Mouse (Mus musculus) G1E (cell line): Measurements from ENCODE around the gene Bard1. TPM values are rescaled to one million over a fixed set of nuclear protein-coding genes. Genes with fewer than 3 reads are reported as not detected.

Source experiments
- ATAC-seq: 2 replicates; pipeline ENCODE4 v1.8.0; 2016; ENCODE audit warnings: mild to moderate bottlenecking; ENCODE audit not compliant: insufficient number of reproducible peaks, poor library complexity, low FRiP score, severe bottlenecking; ENCODE audit errors: extremely low read depth
- DNase-seq: peaks from one replicate; pipeline ENCODE4 v3.0.0; 2012; ENCODE audit warnings: low spot score
- H3K27me3 ChIP-seq: 2 replicates; pipeline ENCODE4 v1.6.1; 2012; ENCODE audit warnings: mild to moderate bottlenecking, low read length, inconsistent platforms; ENCODE audit not compliant: insufficient read depth
- H3K36me3 ChIP-seq: replicated peaks from 2 replicates; pipeline ENCODE3; 2012; ENCODE audit warnings: mild to moderate bottlenecking, inconsistent platforms
- H3K4me1 ChIP-seq: 2 replicates; pipeline ENCODE4 v1.6.1; 2012; ENCODE audit warnings: low read depth, low read length, inconsistent platforms, mixed read lengths; ENCODE audit not compliant: insufficient read depth
- H3K4me3 ChIP-seq: 2 replicates; pipeline ENCODE4 v1.5.1; 2012; ENCODE audit warnings: low read depth, mild to moderate bottlenecking, inconsistent platforms, low read length, moderate library complexity, mixed read lengths
- H3K9me3 ChIP-seq: replicated peaks from 2 replicates; pipeline ENCODE4 v1.6.1; 2012; ENCODE audit warnings: inconsistent platforms
- CTCF ChIP-seq: IDR thresholded peaks from 2 replicates; pipeline ENCODE4 v1.5.1; 2012; ENCODE audit warnings: low read depth, low read length, inconsistent platforms, mixed read lengths
- GATA1 ChIP-seq: IDR thresholded peaks from 2 replicates; pipeline ENCODE4 v1.6.1; 2012; ENCODE audit warnings: borderline replicate concordance, low read length, inconsistent platforms, mixed read lengths
- GATA2 ChIP-seq: IDR thresholded peaks from 2 replicates; pipeline ENCODE4 v1.6.1; 2012; ENCODE audit warnings: low read depth, low read length, inconsistent platforms, borderline replicate concordance
- POLR2AphosphoS5 ChIP-seq: IDR thresholded peaks from 2 replicates; pipeline ENCODE4 v1.6.1; 2012; ENCODE audit warnings: low read depth, low read length, inconsistent platforms; ENCODE audit not compliant: insufficient replicate concordance
- TAL1 ChIP-seq: conservative IDR thresholded peaks from 2 replicates; pipeline ENCODE4 v1.6.1; 2012; ENCODE audit warnings: low read depth, low read length, inconsistent platforms, mixed read lengths
- polyA plus RNA-seq: library from polyadenylated mRNA; stranded (reverse); fragments of >175 nt; gene quantifications from 2 replicates; pipeline ENCODE4 v1.2.3, GENCODE M21; 2012
- total RNA-seq, 2 experiments: library from RNA; stranded (forward) in 1 of 2; stranded (reverse) in 1 of 2; fragments of 200-1000 nt in 1 of 2; fragments of >200 nt in 1 of 2; fragmentation: Nextera tagmentation in 1 of 2; gene quantifications; 2 replicates each; pipeline ENCODE4 v1.2.3; 2014 to 2017

The Bard1 gene
- total and polyA plus RNA-seq, 3 experiments = 7.9 to 82.6 (median 22.6) TPM

GRCm38 (mm10) chr1:71106127-71106526 lies 3.2 kb upstream of the Bard1 start:
- H3K9me3 ChIP-seq = no peaks in the 10 kb centered on the region
- no peaks in the 10 kb centered on the region for H3K36me3 ChIP-seq
- H3K4me3 ChIP-seq = no peak overlapping the region; the same call in 1 of the 2 replicates
- no peak; the same call in 1 of the 2 replicates for TF ChIP-seq TAL1
- no peak for TF ChIP-seq GATA1
- ATAC-seq (no peak), DNase-seq (peak; percentile 44)
- H3K4me1 ChIP-seq = peaks cover 36% of the 10 kb centered on the region
- H3K27me3 ChIP-seq = no peaks in the 10 kb centered on the region

- TF ChIP-seq POLR2AphosphoS5 (no peak), GATA2 (no peak), TAL1 (no peak; the same call in 1 of the 2 replicates), CTCF (no peak), GATA1 (no peak)
- H3K4me3 ChIP-seq = peak overlapping the region; percentile 56; the same call in 1 of the 2 replicates
- DNase-seq = peak; percentile 45
Observed at GRCm38 (mm10) chr1:71105724-71106123, 2.8 kb upstream of the Bard1 start.

GRCm38 (mm10) chr1:71103174-71103864 lies 373 bp upstream of the Bard1 start:
- no peak for TF ChIP-seq GATA2
- no peak for TF ChIP-seq POLR2AphosphoS5
- no peak for TF ChIP-seq TAL1
- no peak for TF ChIP-seq CTCF
- no peak for TF ChIP-seq GATA1
- Histone ChIP-seq H3K4me3 (peak overlapping the region; percentile 89), H3K27me3 (no peaks in the 10 kb centered on the region), H3K4me1 (peaks cover 58% of the 10 kb centered on the region), H3K9me3 (no peaks in the 10 kb centered on the region), H3K36me3 (peaks cover 16% of the 10 kb centered on the region)
- DNase-seq (no peak), ATAC-seq (no peak)

More at GRCm38 (mm10) chr1:71105724-71106123, 2.8 kb upstream of the Bard1 start:
- peak; percentile 31 for ATAC-seq
- Histone ChIP-seq H3K36me3 (no peaks in the 10 kb centered on the region), H3K9me3 (no peaks in the 10 kb centered on the region), H3K4me1 (peaks cover 37% of the 10 kb centered on the region), H3K27me3 (no peaks in the 10 kb centered on the region)

- no peak for ATAC-seq
- Histone ChIP-seq H3K4me3 (peak overlapping the region; percentile 89), H3K4me1 (peaks cover 67% of the 10 kb centered on the region), H3K36me3 (peaks cover 29% of the 10 kb centered on the region), H3K27me3 (no peaks in the 10 kb centered on the region), H3K9me3 (no peaks in the 10 kb centered on the region)
- no peak for DNase-seq
- TF ChIP-seq GATA1 (no peak), POLR2AphosphoS5 (no peak), CTCF (no peak), GATA2 (no peak), TAL1 (no peak)
Observed at GRCm38 (mm10) chr1:71101369-71101970, 1.5 kb downstream of the Bard1 start.

GRCm38 (mm10) chr1:71100591-71101368 lies 2.2 kb downstream of the Bard1 start:
- DNase-seq (no peak), ATAC-seq (no peak)
- H3K4me3 ChIP-seq = peak overlapping the region; percentile 89
- TF ChIP-seq POLR2AphosphoS5 = no peak
- no peak for TF ChIP-seq GATA2
- no peak for TF ChIP-seq CTCF
- no peak for TF ChIP-seq GATA1
- no peak for TF ChIP-seq TAL1
- H3K9me3 ChIP-seq = no peaks in the 10 kb centered on the region
- H3K27me3 ChIP-seq = no peaks in the 10 kb centered on the region
- H3K36me3 ChIP-seq = peaks cover 36% of the 10 kb centered on the region
- peaks cover 67% of the 10 kb centered on the region for H3K4me1 ChIP-seq

GRCm38 (mm10) chr1:71099945-71100515 lies 2.9 kb downstream of the Bard1 start:
- no peaks in the 10 kb centered on the region for H3K27me3 ChIP-seq
- DNase-seq = no peak
- no peak for ATAC-seq
- 0 out of 2 replicates have a peak, but pooled peaks cover 1% of the 10 kb centered on the region for H3K9me3 ChIP-seq
- H3K4me3 ChIP-seq = peak overlapping the region; percentile 54; the same call in 1 of the 2 replicates
- H3K36me3 ChIP-seq = peaks cover 43% of the 10 kb centered on the region
- H3K4me1 ChIP-seq = peaks cover 66% of the 10 kb centered on the region
- TF ChIP-seq POLR2AphosphoS5 (no peak), GATA2 (no peak), CTCF (no peak), TAL1 (no peak), GATA1 (no peak)
